Mouse (Mus musculus) forebrain, embryonic 10.5 days (tissue): ENCODE data around the gene Slc25a23. TPM values are rescaled to one million over a fixed set of nuclear protein-coding genes. Genes with fewer than 3 reads are reported as not detected.

Source experiments
- DNase-seq: peaks from one replicate; pipeline ENCODE4 v3.0.0-alpha.2; 2017; ENCODE audit warnings: low spot score; ENCODE audit errors: extremely low spot score
- H3K27ac ChIP-seq: fragments of 300-500 bp; sonication (generic); 2 replicates; pipeline ENCODE4 v1.5.1; 2016; ENCODE audit warnings: mild to moderate bottlenecking
- H3K27me3 ChIP-seq: fragments of 300-500 bp; sonication (generic); 2 replicates; pipeline ENCODE4 v1.6.1; 2016; ENCODE audit warnings: mild to moderate bottlenecking; ENCODE audit not compliant: poor library complexity, severe bottlenecking
- H3K36me3 ChIP-seq: fragments of 300-500 bp; sonication (generic); replicated peaks from 2 replicates; pipeline ENCODE4 v1.6.1; 2016; ENCODE audit warnings: mild to moderate bottlenecking, moderate library complexity
- H3K4me1 ChIP-seq: fragments of 300-500 bp; sonication (generic); 2 replicates; pipeline ENCODE4 v1.6.1; 2016
- H3K4me3 ChIP-seq: fragments of 300-500 bp; sonication (generic); 2 replicates; pipeline ENCODE4 v1.5.1; 2016; ENCODE audit warnings: mild to moderate bottlenecking, moderate library complexity
- H3K9me3 ChIP-seq: fragments of 300-500 bp; sonication (generic); 2 replicates; pipeline ENCODE4 v1.6.1; 2016; ENCODE audit warnings: mild to moderate bottlenecking, moderate library complexity
- WGBS: fragments of 180-500 bp; shearing (Covaris S2); methylation state at CpG from one replicate; pipeline ENCODE4 v1.1.7; 2016; 5-methylcytosine and 5-hydroxymethylcytosine counted together
- polyA plus RNA-seq: library from polyadenylated mRNA; unstranded; fragments of >200 nt; fragmentation: Nextera tagmentation; extraction: Ambion mirVana; gene quantifications from 2 replicates; pipeline ENCODE4 v1.2.1, GENCODE M21; 2016

Gene Slc25a23
- polyA plus RNA-seq, 1 experiment from 2014 or later = 10.6 TPM

DNA sequence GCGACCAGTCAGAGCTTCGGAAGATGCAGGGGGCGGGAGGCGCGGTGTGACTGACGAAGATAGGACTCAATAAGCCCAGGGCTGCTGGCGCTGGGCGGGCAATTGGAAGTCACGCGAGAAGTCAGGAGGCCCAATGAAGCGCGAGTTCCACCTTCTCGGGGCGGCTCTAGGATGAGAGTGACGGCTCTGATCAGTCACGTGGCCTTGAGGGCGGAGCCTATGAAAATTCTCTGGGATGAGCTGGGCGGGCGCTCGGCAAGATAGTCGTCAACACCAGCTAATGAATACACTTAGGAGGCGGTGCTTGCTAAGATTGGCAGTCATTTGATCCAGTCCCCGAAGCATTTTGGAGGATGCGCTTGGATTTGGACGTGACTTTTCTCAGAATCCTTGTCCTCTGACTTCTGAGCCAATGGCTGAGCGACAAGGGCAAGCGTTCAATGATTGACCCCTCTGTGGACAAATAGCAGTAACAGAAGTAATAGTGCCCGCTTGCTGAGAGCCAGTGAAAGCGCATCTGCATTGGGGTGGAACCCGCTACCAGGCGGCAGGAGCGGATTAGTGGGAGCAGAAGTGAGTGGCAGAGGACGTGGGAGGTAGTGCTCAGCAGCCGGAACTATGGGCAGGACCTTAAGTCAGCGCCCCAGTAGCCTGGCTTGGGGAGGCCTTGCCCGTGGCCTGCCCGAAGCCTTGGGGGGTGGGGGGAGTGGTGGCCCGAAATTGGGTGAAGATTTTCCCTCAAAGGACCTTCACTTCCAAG lies 27.8 kb downstream of the Slc25a23 start:
- Histone ChIP-seq H3K4me3 (peak overlapping the region; percentile 87), H3K27me3 (peaks cover 3% of the 10 kb centered on the region; the same call in 1 of the 2 replicates), H3K4me1 (peaks cover 22% of the 10 kb centered on the region), H3K27ac (peak overlapping the region; percentile 99), H3K36me3 (peaks cover 27% of the 10 kb centered on the region), H3K9me3 (no peaks in the 10 kb centered on the region)
- WGBS = under 1% methylated on average over 38 of the region's 38 CpGs
- peak; percentile 100 for DNase-seq

DNA sequence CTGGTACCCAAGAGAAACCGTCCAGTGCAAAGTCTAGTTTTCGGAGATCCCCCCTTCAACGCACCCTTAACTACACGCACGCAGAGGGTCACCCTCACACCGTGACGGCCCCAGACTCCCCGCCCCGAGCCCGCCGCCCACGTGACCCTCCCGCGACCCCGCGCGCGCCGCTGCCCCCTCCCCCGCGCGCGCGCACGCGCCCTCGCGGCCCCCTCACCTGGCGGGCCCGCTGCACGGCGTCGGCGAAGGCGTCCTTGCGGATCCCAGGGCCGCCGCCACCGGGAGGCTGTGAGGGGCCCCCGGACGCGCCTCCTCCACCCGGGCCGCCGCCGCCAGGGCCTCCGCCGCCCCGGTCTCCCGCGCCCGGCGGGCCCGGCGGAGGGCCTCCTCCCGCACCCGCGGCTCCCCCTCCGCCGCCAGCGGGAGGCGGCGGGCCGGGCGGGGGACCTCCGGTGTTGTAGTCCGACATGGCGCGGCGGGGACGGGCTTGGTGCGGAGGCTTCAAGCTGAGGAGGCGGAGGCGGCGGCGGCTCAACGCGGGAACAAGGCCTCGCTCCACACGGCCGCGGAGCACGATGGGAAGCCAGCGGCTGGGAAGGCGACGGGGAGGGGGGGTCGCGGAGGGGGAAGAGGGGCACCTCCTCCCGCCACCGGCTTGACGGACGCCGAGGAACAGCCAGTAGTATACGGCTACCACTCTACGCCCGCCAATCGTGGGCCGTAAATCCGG lies 28.6 kb downstream of the Slc25a23 start, which contains the start of gene Khsrp:
Gene Khsrp, minus strand, starts transcription at position 592 of the 730 bp plus-strand sequence.
- H3K27me3 ChIP-seq = no peaks in the 10 kb centered on the region
- peaks cover 22% of the 10 kb centered on the region for H3K4me1 ChIP-seq
- no peaks in the 10 kb centered on the region for H3K9me3 ChIP-seq
- H3K27ac ChIP-seq = peak within 1 kb of the TSS; percentile 99
- peaks cover 34% of the 10 kb centered on the region for H3K36me3 ChIP-seq
- DNase-seq = peak; percentile 50
- peak within 1 kb of the TSS; percentile 87 for H3K4me3 ChIP-seq
- WGBS = under 1% methylated on average over 89 of the region's 99 CpGs

DNA sequence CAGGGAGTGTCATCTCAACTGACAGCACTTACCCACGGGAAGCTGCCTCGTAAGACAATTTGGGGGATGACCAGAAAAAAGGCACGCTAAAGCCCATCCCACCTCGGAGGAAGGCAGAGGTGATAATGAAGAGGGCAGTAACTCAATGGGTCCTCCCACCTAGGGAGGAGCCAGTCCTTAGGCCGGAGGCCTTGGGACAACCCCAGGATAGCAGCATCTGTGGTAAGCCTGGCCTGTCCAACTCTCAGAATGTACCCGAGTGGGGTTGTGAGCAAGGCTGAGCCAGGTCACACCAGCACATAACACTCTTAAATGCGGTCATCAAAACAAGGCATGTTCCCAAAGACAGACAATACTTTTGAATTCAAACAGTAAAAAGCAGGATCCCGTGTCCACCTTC lies 30.0 kb downstream of the Slc25a23 start:
- H3K4me1 ChIP-seq = peaks cover 22% of the 10 kb centered on the region
- H3K4me3 ChIP-seq = peak overlapping the region; percentile 87
- no peaks in the 10 kb centered on the region for H3K27me3 ChIP-seq
- H3K9me3 ChIP-seq = no peaks in the 10 kb centered on the region
- no peak for DNase-seq
- H3K36me3 ChIP-seq = peaks cover 48% of the 10 kb centered on the region
- 66% methylated on average over 8 of the region's 8 CpGs for WGBS
- peak overlapping the region; percentile 99; the same call in 1 of the 2 replicates for H3K27ac ChIP-seq

DNA sequence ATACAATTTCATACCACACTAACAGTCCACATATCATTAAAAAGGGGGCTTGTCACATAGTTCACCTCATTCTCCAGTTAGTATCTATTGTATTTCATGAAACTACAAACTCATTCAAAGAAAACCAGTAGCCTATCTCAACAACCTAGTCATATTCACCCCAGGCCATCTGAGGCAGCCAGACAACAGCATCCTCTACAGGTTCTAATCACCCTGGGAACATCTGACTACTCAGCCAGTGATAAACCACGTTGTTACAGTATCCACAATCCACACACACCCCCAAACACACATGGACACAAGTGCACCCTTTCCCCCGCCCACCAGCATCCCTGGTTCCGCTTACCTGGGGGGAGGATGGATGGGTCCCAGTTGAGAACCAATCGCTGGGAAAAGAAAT lies 32.2 kb downstream of the Slc25a23 start:
- H3K36me3 ChIP-seq = peaks cover 70% of the 10 kb centered on the region

DNA sequence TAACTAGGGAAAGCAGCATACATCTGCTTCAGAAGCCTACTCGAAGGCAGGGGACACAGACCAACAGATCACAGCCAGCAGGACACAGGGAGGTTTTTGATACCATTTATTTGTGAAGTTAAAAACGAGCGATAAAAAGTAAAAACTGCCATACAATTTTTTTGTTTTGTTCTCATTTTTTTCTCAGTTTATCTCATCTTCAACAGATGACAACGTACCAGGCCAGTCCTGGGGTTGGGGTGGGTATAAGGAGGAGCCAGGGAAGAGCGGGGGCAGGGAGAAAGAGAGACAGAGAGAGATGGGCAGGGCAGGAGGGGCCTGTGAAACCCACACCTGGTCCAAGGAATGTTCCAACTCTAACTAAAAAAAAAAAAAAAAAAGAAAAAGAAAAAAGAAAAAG lies 38.7 kb downstream of the Slc25a23 start:
- Histone ChIP-seq H3K36me3 (peaks cover 70% of the 10 kb centered on the region), H3K9me3 (no peaks in the 10 kb centered on the region), H3K27ac (no peak overlapping the region), H3K4me1 (no peaks in the 10 kb centered on the region), H3K4me3 (no peak overlapping the region), H3K27me3 (no peaks in the 10 kb centered on the region)
- DNase-seq = no peak
- 93% methylated on average over 5 of the region's 5 CpGs for WGBS

More for the DNA sequence above, 32.2 kb downstream of the Slc25a23 start:
- Histone ChIP-seq H3K9me3 (no peaks in the 10 kb centered on the region), H3K4me1 (peaks cover 21% of the 10 kb centered on the region), H3K4me3 (no peak overlapping the region), H3K27me3 (no peaks in the 10 kb centered on the region), H3K27ac (no peak overlapping the region)
- whole genome bisulfite sequencing = 92% methylated on average over 4 of the region's 4 CpGs
- no peak for DNase-seq

DNA sequence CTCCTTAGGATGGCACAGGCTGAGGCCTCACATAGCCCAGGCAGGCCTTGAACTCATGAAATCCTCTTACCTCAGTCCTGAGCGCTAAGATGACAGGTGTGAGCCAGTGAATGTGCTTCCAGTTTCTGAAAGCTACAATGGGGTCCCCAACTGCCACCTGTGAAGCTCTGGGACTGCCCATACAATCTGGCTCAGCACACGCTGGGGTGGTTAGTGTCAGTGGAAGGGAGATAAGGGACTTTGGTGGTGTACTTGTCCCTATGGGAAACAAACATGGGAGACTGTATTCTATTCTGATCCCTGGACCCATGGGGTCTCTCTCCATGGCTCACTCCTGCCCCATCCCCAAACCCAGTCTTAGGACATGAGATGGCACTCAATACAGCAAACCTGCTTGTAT lies 40.0 kb downstream of the Slc25a23 start:
- Histone ChIP-seq H3K9me3 (no peaks in the 10 kb centered on the region), H3K36me3 (peaks cover 58% of the 10 kb centered on the region), H3K27me3 (no peaks in the 10 kb centered on the region), H3K4me1 (no peaks in the 10 kb centered on the region), H3K27ac (no peak overlapping the region), H3K4me3 (no peak overlapping the region)
- no peak for DNase-seq
- WGBS = 85% methylated on average over 2 of the region's 2 CpGs

DNA sequence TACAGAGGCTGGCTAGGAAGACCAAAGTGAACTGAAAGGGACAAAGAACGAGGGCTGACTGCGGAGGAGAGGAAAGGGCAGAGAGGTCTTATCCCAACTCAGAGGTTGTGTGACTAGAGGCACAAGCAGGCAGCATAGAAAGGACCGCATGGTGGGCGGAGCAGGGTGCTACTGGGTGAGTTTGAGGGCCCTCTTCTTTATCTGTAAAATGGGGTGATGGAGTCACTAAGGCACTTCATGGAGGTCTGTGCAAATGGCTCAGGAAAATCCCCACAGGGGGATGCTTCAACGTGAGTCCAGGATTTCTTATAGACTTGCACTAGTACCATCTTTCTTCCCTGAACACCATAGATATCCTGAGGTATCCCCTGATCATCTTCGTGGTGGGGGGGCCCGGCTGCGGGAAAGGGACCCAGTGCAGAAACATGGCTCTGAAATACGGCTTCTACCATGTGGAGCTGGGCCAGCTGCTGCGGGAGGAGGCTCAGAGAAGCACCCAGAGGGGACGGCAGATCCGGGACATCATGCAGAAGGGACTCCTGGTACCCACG lies 47.3 kb downstream of the Slc25a23 start:
- Histone ChIP-seq H3K4me3 (peak overlapping the region; percentile 88), H3K9me3 (no peaks in the 10 kb centered on the region), H3K27ac (peak overlapping the region; percentile 96), H3K36me3 (peaks cover 22% of the 10 kb centered on the region), H3K4me1 (peaks cover 25% of the 10 kb centered on the region), H3K27me3 (no peaks in the 10 kb centered on the region)
- WGBS = 75% methylated on average over 13 of the region's 13 CpGs
- no peak for DNase-seq

DNA sequence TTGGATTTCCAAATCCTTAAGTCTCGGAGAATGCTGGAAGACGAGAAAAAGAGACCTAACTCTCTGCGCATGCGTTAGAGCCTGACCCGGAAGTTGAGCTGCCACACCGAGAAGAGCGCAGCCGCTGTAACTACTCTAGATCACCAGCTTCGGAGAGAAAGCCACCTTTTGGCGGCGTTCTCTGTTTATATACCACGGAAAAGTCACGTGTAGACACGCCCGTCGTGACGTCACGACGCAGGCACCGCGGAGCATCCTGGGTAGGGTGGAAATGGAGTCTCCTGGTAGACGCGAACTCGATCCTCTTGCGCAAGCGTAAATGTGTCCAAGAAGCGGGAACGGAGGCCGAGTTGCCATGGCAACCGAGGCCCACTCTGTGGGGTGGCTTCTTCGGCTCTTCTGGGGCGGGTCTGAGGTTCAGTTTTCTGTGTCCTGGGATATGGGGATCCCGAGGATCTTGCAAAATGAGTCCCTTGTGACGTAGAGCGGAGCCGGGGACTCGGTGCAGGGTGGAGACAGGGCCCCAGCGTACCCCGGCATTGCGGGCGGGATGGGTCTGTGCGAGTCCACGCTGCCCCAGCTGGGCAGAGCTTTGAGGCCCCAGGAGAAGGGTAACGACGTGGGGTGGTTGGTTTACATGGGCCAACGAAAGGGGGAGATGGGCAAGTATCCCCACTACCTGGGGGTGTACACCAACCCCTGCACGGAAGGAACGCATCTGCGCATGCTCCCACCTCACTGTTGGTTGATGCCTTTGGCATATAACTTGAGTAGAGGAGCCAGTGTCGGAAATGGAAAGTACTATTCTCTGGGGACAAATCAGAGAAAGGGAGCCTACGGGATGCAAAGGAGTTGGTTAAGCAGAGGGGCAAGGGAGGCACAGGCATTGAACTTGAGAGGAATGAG lies 48.2 kb downstream of the Slc25a23 start, which contains the start of the genes Gtf2f1 and Gm17949:
Gene Gtf2f1, minus strand, starts transcription at position 53 of the 906 bp plus-strand sequence.
Gene Gm17949, plus strand, starts transcription at position 234 of the 906 bp plus-strand sequence.
- Histone ChIP-seq H3K4me1 (peaks cover 25% of the 10 kb centered on the region), H3K9me3 (no peaks in the 10 kb centered on the region), H3K27ac (peak within 1 kb of the TSS; percentile 96), H3K36me3 (peaks cover 30% of the 10 kb centered on the region), H3K27me3 (no peaks in the 10 kb centered on the region), H3K4me3 (peak within 1 kb of the TSS; percentile 88)
- DNase-seq = peak; percentile 99
- under 1% methylated on average over 51 of the region's 51 CpGs for WGBS

DNA sequence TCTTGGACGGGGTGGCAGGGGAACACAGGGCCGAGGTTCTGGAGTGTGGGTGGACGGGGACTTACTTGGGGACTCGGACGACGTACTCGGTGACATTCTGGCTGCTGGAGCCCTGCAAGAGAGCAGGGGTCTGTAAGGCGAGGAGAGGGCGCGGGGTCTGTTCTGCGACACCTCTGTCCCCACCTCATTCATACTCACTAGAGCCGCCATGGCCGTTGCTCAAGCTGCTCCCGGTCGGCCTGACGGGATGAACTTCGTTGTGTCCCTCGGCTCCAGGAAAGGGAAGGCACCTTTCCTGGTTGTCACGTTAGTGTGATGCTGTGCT lies 48.8 kb downstream of the Slc25a23 start:
- Histone ChIP-seq H3K4me3 (peak overlapping the region; percentile 88), H3K27ac (peak overlapping the region; percentile 96), H3K9me3 (no peaks in the 10 kb centered on the region), H3K36me3 (peaks cover 36% of the 10 kb centered on the region), H3K27me3 (no peaks in the 10 kb centered on the region), H3K4me1 (peaks cover 25% of the 10 kb centered on the region)
- no peak for DNase-seq
- 1% methylated on average over 19 of the region's 19 CpGs for WGBS

DNA sequence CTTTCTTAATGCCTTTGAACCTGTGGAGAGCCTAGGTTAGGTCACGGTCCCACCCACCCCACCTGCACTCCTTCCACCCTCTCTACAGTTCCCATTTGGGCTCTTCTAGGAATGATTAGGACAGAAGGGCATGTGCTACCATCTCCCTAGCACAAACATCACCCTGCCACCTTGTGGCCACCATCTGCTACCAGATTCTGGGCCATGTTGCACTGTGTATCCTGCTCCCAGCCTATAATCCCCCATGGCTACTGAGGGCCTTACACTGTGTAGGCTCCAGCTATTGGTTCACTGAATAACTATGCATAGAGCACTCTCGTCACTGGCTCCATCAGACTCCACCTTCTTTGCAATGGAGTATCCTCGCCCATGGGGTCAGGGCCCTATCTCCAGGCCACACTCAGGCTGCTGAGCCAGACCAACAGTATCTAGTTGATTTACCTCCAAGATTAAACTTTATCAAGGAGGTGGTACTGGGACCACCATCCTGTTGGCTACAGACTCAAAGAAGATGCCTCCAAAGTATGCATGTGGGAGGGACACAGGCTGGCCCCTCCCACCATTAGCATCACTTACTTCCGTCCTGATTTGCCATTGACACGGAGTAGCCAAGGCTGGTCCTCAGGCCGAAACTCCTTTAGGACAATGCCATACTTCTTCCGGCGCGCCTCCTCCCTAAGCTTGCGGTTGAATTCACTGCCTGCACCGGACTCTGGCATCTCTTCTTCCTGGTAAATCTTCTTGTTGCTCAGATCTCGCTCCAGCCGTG lies 52.3 kb downstream of the Slc25a23 start:
- WGBS = 91% methylated on average over 13 of the region's 13 CpGs
- peaks cover 72% of the 10 kb centered on the region for H3K36me3 ChIP-seq

DNA sequence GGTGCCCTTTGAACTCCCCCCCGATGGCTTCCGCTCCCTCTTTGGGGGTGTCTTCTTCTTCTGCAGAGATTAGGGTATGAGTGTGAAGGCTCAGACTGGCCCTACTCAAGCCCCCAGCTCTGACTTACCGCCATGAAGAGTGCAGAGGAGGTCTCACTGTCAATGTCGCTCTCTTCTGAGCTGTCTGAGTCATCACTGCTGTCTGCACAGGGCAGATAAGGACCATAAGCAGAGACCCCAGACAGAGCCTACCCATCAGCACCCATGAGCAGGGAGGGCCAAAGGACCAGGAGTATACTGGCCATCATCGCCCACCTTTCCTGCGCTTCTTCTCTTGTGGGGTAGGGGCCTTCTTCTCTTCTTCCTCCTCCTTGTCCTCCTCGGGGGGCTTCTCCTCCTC lies 55.7 kb downstream of the Slc25a23 start:
- peaks cover 97% of the 10 kb centered on the region for H3K36me3 ChIP-seq

More for the DNA sequence above, 52.3 kb downstream of the Slc25a23 start:
- H3K27me3 ChIP-seq = no peaks in the 10 kb centered on the region
- H3K27ac ChIP-seq = no peak overlapping the region
- H3K9me3 ChIP-seq = no peaks in the 10 kb centered on the region
- peaks cover 21% of the 10 kb centered on the region for H3K4me1 ChIP-seq
- no peak for DNase-seq
- no peak overlapping the region for H3K4me3 ChIP-seq

More for the DNA sequence above, 55.7 kb downstream of the Slc25a23 start:
- no peaks in the 10 kb centered on the region for H3K4me1 ChIP-seq
- 93% methylated on average over 7 of the region's 7 CpGs for WGBS
- DNase-seq = no peak
- no peaks in the 10 kb centered on the region for H3K9me3 ChIP-seq
- no peak overlapping the region for H3K4me3 ChIP-seq
- H3K27ac ChIP-seq = no peak overlapping the region
- H3K27me3 ChIP-seq = no peaks in the 10 kb centered on the region
